Mouse (Mus musculus) liver, adult 2 months (tissue): ENCODE results near the gene Slc2a4.

Experiments
- CTCF ChIP-seq: fragments of 200-500 bp; IDR thresholded peaks from 2 replicates; pipeline ENCODE4 v1.5.1; 2011; ENCODE audit warnings: low read depth, low read length, control low read depth
- POLR2A ChIP-seq: fragments of 200-500 bp; IDR thresholded peaks from 2 replicates; pipeline ENCODE4 v1.6.1; 2011; ENCODE audit warnings: low read length, control low read depth; ENCODE audit not compliant: insufficient read depth; ENCODE audit errors: extremely low read depth

GRCm38 (mm10) chr11:69899870-69900269, 48.1 kb downstream of the Slc2a4 start:
- TF ChIP-seq POLR2A (no peak), CTCF (no peak)
